Mouse (Mus musculus): Measurements from ENCODE around the gene Nuak2. TPM values are rescaled to one million over a fixed set of nuclear protein-coding genes. Genes with fewer than 3 reads are reported as not detected.

Gene Nuak2
- polyA plus RNA-seq, 1 experiment from 2014 or later: 2.2 TPM

DNA sequence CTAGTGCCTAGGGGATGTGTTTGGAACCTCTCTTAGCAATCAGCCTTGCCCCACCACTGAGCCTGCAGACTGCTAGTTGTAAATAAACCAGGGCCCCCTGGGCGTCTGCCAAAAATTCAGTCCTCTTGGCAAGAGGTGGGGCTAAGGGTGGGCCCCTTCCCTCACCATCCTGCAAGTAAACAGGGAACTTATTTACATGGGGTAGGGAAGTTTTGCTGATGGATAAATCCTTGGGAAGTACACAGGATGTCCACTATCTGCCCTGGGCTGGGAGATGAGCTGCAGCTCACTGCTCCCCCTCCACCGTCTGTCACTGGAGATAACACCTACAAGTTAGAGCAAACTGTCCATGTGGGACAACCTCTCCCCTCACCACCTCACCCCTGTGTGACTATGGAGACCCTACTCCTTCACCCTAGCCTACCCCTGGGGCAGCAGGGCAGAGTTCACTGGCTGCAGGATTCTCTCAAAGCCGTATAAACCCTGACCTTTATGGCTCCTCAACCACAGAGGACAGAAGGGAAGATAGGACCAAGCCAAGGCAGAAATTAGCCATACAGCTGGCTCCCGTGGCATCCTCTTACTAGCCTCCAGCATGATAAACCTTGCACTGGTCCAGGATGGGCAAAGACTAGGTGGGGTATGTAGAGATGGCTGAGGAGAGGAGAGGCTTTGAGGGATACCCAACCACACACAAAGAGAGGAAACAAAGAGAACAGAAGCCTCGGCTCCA is 58.4 kb downstream of the Nuak2 start:
- H3K4me1 ChIP-seq: peaks cover 77% of the 10 kb centered on the region

DNA sequence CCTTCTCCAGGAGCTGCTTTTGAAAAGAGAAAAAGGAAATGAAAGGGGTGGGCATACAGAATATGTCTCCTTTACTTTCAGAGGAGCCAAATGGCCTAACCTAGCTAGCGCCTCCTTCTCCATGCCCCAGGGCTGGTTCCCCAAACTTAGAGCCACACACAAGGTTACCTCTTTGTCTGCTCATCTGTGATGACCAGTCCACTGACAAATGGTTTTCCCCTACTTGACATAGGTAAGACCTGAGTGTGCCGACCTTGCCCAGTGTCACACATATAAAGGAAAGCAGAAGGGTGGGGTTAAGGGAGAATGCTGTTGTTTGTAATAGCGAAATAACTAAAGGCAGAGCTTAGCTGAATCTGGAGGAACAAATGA is 58.9 kb downstream of the Nuak2 start:
- peak overlapping the region; percentile 86 for H3K27ac ChIP-seq
- no peak overlapping the region for H3K4me3 ChIP-seq
- H3K9me3 ChIP-seq: no peaks in the 10 kb centered on the region
- no peak for ATAC-seq (ENCODE audit: insufficient number of reproducible peaks, insufficient read depth, low FRiP score, low TSS enrichment, low read depth)
- H3K4me1 ChIP-seq: peaks cover 77% of the 10 kb centered on the region
- 50% methylated on average over 3 of the region's 3 CpGs for WGBS
- peaks cover 37% of the 10 kb centered on the region for H3K36me3 ChIP-seq
- H3K9ac ChIP-seq: 0 out of 2 replicates have a peak overlapping the region, but pooled peaks have one; percentile 7
- H3K4me2 ChIP-seq: peak overlapping the region; percentile 35
- no peaks in the 10 kb centered on the region for H3K27me3 ChIP-seq

More for the DNA sequence above, 58.4 kb downstream of the Nuak2 start:
- Histone ChIP-seq H3K27ac (peak overlapping the region; percentile 86), H3K4me3 (no peak overlapping the region), H3K4me2 (peak overlapping the region; percentile 34), H3K36me3 (peaks cover 36% of the 10 kb centered on the region), H3K9ac (0 out of 2 replicates have a peak overlapping the region, but pooled peaks have one; percentile 7), H3K27me3 (no peaks in the 10 kb centered on the region), H3K9me3 (no peaks in the 10 kb centered on the region)
- WGBS: 21% methylated on average over 5 of the region's 5 CpGs
- ATAC-seq (ENCODE audit: insufficient number of reproducible peaks, insufficient read depth, low FRiP score, low TSS enrichment, low read depth): peak; percentile 59

- Histone ChIP-seq H3K27me3 (no peaks in the 10 kb centered on the region), H3K4me3 (no peak overlapping the region), H3K4me2 (peak overlapping the region; percentile 35), H3K9me3 (no peaks in the 10 kb centered on the region), H3K36me3 (peaks cover 38% of the 10 kb centered on the region), H3K4me1 (peaks cover 76% of the 10 kb centered on the region), H3K9ac (0 out of 2 replicates have a peak overlapping the region, but pooled peaks have one; percentile 7), H3K27ac (peak overlapping the region; percentile 86)
- WGBS: 12% methylated on average over 4 of the region's 4 CpGs
- peak; percentile 44 for ATAC-seq (ENCODE audit: insufficient number of reproducible peaks, insufficient read depth, low FRiP score, low TSS enrichment, low read depth)
Observed at GRCm38 (mm10) chr1:132375256-132375655, 59.3 kb downstream of the Nuak2 start.

GRCm38 (mm10) chr1:132376211-132377054 is 60.5 kb downstream of the Nuak2 start:
- 51% methylated on average over 8 of the region's 8 CpGs for WGBS
- Histone ChIP-seq H3K4me3 (no peak overlapping the region), H3K9me3 (no peaks in the 10 kb centered on the region), H3K36me3 (peaks cover 40% of the 10 kb centered on the region), H3K27ac (peak overlapping the region; percentile 86; the same call in 1 of the 2 replicates), H3K27me3 (no peaks in the 10 kb centered on the region), H3K9ac (peak overlapping the region; percentile 27; the same call in 1 of the 2 replicates), H3K4me1 (peaks cover 65% of the 10 kb centered on the region), H3K4me2 (no peak overlapping the region)
- ATAC-seq (ENCODE audit: insufficient number of reproducible peaks, insufficient read depth, low FRiP score, low TSS enrichment, low read depth): no peak

GRCm38 (mm10) chr1:132377055-132377365 is 61.1 kb downstream of the Nuak2 start:
- Histone ChIP-seq H3K27ac (peak overlapping the region; percentile 86; the same call in 1 of the 2 replicates), H3K27me3 (no peaks in the 10 kb centered on the region), H3K4me1 (peaks cover 59% of the 10 kb centered on the region), H3K36me3 (peaks cover 36% of the 10 kb centered on the region), H3K9ac (peak overlapping the region; percentile 27; the same call in 1 of the 2 replicates), H3K9me3 (no peaks in the 10 kb centered on the region), H3K4me3 (no peak overlapping the region), H3K4me2 (no peak overlapping the region)
- 55% methylated on average over 7 of the region's 7 CpGs for WGBS
- ATAC-seq (ENCODE audit: insufficient number of reproducible peaks, insufficient read depth, low FRiP score, low TSS enrichment, low read depth): no peak

DNA sequence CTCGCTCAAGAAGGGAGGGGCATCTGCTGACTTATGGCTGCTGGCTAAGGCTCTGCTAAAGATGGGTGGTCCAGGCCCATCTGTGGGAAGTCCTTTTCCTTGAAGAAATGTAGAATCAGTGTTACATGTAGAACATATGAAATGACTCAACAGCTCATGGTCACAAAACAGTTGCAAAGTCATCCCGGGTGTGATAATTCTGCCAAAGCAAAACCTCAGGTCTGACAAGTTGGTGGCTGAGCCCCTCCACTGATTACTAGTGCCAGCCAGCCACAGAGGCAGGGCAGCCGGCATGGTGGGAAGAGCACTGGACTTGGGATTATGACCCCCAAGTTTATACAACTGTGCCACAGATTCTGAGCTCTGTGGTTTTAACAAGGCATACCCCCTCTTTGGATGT is 61.9 kb downstream of the Nuak2 start:
- H3K9me3 ChIP-seq: no peaks in the 10 kb centered on the region
- 75% methylated on average over 3 of the region's 3 CpGs for WGBS

DNA sequence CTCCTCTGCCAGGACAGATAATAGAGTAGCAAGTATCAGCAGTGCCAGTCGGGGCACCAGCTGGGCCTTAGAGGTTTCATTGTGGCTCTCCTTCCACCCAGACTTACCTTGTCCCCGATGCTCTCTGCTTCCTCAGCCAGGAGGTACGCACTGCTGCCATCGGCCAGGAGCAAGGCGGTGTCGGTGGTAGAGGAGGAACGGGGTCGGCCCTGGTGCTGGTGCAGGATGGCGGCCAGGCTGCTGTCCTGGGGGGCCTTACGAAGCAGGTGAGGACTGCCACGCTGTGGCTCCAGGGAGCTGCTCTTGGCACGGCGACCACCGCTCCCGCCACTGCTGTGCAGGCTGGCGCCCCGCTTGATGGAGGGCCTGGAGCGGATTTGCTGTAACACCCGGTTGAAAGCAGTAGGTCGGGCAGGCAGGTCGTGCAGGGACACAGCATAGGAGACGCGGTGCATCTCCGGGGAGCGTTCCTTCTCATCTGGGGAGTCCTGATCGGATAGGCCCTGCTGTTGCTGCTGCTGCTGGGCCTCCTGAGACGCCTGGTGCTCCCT is 64.7 kb downstream of the Nuak2 start:
- 80% methylated on average over 27 of the region's 27 CpGs for WGBS
- Histone ChIP-seq H3K27ac (no peak overlapping the region), H3K4me3 (no peak overlapping the region), H3K9me3 (no peaks in the 10 kb centered on the region), H3K9ac (no peak overlapping the region), H3K4me1 (peaks cover 49% of the 10 kb centered on the region), H3K4me2 (no peak overlapping the region), H3K36me3 (peaks cover 43% of the 10 kb centered on the region), H3K27me3 (no peaks in the 10 kb centered on the region)
- ATAC-seq (ENCODE audit: insufficient number of reproducible peaks, insufficient read depth, low FRiP score, low TSS enrichment, low read depth): no peak

More for the DNA sequence above, 61.9 kb downstream of the Nuak2 start:
- no peak for ATAC-seq (ENCODE audit: insufficient number of reproducible peaks, insufficient read depth, low FRiP score, low TSS enrichment, low read depth)
- no peak overlapping the region for H3K4me2 ChIP-seq
- H3K4me1 ChIP-seq: peaks cover 56% of the 10 kb centered on the region
- no peaks in the 10 kb centered on the region for H3K27me3 ChIP-seq
- H3K27ac ChIP-seq: no peak overlapping the region
- H3K9ac ChIP-seq: no peak overlapping the region
- H3K36me3 ChIP-seq: peaks cover 36% of the 10 kb centered on the region
- H3K4me3 ChIP-seq: no peak overlapping the region

DNA sequence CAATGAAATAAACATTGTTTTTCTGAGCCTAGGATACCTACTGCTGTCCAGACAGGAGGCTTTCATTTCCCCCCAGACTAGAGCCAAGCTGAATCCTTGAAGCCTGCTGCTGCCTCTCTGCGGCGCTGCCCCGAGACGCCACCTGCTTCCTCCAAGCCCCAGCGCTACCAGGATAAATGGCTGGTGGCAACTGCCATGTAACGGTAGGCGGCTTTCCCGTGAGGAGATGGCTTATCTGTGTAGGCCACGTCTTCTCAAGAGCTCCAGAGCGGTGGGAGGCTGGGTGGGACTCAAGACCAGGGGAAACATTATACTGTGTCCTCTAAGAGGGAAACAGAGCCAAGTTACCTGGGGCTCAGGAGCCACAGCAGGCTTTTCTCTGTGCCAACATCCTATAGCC is 66.0 kb downstream of the Nuak2 start:
- H3K4me2 ChIP-seq: no peak overlapping the region
- WGBS: 78% methylated on average over 10 of the region's 10 CpGs
- peaks cover 49% of the 10 kb centered on the region for H3K4me1 ChIP-seq
- no peak for ATAC-seq (ENCODE audit: insufficient number of reproducible peaks, insufficient read depth, low FRiP score, low TSS enrichment, low read depth)
- H3K4me3 ChIP-seq: no peak overlapping the region
- no peaks in the 10 kb centered on the region for H3K9me3 ChIP-seq
- no peaks in the 10 kb centered on the region for H3K27me3 ChIP-seq
- H3K27ac ChIP-seq: no peak overlapping the region
- no peak overlapping the region for H3K9ac ChIP-seq
- peaks cover 43% of the 10 kb centered on the region for H3K36me3 ChIP-seq

Other genes starting within 250 kb of the Nuak2 start
- gene Mfsd4a, start 248.1 kb upstream of the Nuak2 start, polyA plus RNA-seq (2015; fragmentation: Nextera tagmentation; extraction: Ambion mirVana): 13.5 and 16.2 TPM in 2 replicates
- 2.3 and 2.8 TPM in 2 replicates for gene Cdk18, start 176.4 kb upstream of the Nuak2 start, polyA plus RNA-seq (2015; fragmentation: Nextera tagmentation; extraction: Ambion mirVana)
- gene Lemd1, start 124.7 kb upstream of the Nuak2 start, polyA plus RNA-seq (2015; fragmentation: Nextera tagmentation; extraction: Ambion mirVana): 1.2 and 1.8 TPM in 2 replicates
- gene AC124108.1, start 124.7 kb upstream of the Nuak2 start, polyA plus RNA-seq (2015; fragmentation: Nextera tagmentation; extraction: Ambion mirVana): 0.34 and 0.37 TPM in 2 replicates
- gene Gm10188, start 86.4 kb upstream of the Nuak2 start, polyA plus RNA-seq (2015; fragmentation: Nextera tagmentation; extraction: Ambion mirVana): not detected in 2 replicates
- gene Klhdc8a, start 17.5 kb upstream of the Nuak2 start, polyA plus RNA-seq (2015; fragmentation: Nextera tagmentation; extraction: Ambion mirVana): 0.23 and 0.25 TPM in 2 replicates
- gene Tmcc2, start 75.2 kb downstream of the Nuak2 start, polyA plus RNA-seq (2015; fragmentation: Nextera tagmentation; extraction: Ambion mirVana): 10.5 and 16.1 TPM in 2 replicates
- gene Dstyk, start 101.4 kb downstream of the Nuak2 start, polyA plus RNA-seq (2015; fragmentation: Nextera tagmentation; extraction: Ambion mirVana): 16.1 and 17.7 TPM in 2 replicates
- gene Rbbp5, start 161.2 kb downstream of the Nuak2 start, polyA plus RNA-seq (2015; fragmentation: Nextera tagmentation; extraction: Ambion mirVana): 47.2 and 49.6 TPM in 2 replicates
- 1.8 and 2.4 TPM in 2 replicates for gene Tmem81, start 190.1 kb downstream of the Nuak2 start, polyA plus RNA-seq (2015; fragmentation: Nextera tagmentation; extraction: Ambion mirVana)
- 2.9 and 4.4 TPM in 2 replicates for gene Cntn2, start 227.1 kb downstream of the Nuak2 start, polyA plus RNA-seq (2015; fragmentation: Nextera tagmentation; extraction: Ambion mirVana)